Mouse (Mus musculus): ENCODE measurements around the gene Stard13.

- TF ChIP-seq EP300 (IDR thresholded peaks at IDR 0.05), result no peak
- no peak for TF ChIP-seq CTCF (IDR thresholded peaks at IDR 0.05)
Observed at GRCm38 (mm10) chr5:151027171-151027570, 206.5 kb downstream of the Stard13 start.
